ENCODE assay signal across 8 mouse cellular contexts in the genomic region with DNA sequence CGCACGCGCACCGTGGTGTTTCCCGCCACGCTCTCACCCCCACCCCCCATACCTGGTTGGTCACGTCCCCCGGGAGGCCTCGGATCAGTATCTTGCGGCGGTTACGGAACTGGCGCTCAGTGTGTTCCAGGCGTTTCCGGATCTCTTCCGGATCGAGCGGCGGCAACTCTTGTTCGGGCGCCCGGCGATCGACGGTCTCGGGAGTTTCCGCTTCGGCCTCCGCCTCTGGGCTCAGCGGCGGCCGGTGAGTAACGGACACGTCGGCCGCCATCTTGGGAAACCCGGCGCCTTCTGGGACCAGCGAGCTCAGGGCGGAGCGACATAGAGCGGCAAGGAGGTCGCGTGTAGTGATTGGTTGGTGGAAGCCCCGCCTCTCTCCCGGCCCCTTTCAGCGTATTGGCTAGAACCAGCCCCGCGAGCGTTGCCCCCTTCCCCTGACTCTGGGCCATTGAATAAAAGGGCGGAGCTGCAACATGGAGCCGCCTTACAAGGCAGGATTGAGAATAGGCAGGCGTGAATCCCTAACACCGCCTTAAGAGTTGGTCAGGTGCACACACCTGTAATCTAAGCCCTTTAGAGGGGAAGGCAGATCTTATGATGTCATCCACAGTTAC. TPM values are rescaled to one million over a fixed set of nuclear protein-coding genes. Genes with fewer than 3 reads are reported as not detected.
DNase-seq lines count a peak whose midpoint lies in the region; ATAC-seq and TF ChIP-seq lines count a peak whose summit lies in the region.

Gene Gm38431 (minus strand): TSS at position 291 of the 614 bp plus-strand sequence.
Gene Raver1 (minus strand): TSS at position 302 of the 614 bp plus-strand sequence.

- H3K4me2 ChIP-seq in forebrain, postnatal 0 days (ENCODE audit: low read depth): peak within 1 kb of the TSS; percentile 72
- peak within 1 kb of the TSS; percentile 85 for H3K4me2 ChIP-seq in lung, embryonic 15.5 days

- peak within 1 kb of the TSS; percentile 86 for H3K9ac ChIP-seq in MEL (ENCODE audit: control insufficient read depth, low read depth, low read length, poor library complexity, severe bottlenecking)
- H3K9ac ChIP-seq in forebrain, postnatal 0 days: peak within 1 kb of the TSS; percentile 77
- H3K9ac ChIP-seq in lung, embryonic 15.5 days: peak within 1 kb of the TSS; percentile 81

- TF ChIP-seq POLR2A in MEL (IDR thresholded peaks at IDR 0.05; ENCODE audit: control insufficient read depth in 1 of 2, insufficient read depth in 1 of 2, low read depth in 1 of 2, low read length in 2 of 2, poor library complexity in 1 of 2): peak in 1 of 2 experiments; percentile 99; a peak in 2 of 4 replicates
- TF ChIP-seq POLR2A in cerebellum, adult 2 months (IDR thresholded peaks at IDR 0.05; ENCODE audit: borderline replicate concordance, insufficient read depth, low read length): peak; percentile 64

- H3K79me2 ChIP-seq in MEL (ENCODE audit: control insufficient read depth, insufficient read depth, low read length, poor library complexity): peaks cover 52% of the 10 kb centered on the region

- WGBS in cerebellum, adult 2 months: under 1% methylated on average over 54 of the region's 54 CpGs
- 6% methylated on average over 54 of the region's 54 CpGs for WGBS in forebrain, postnatal 0 days
- under 1% methylated on average over 54 of the region's 54 CpGs for WGBS in lung, embryonic 15.5 days

- H3K27me3 ChIP-seq in MEL (ENCODE audit: control insufficient read depth in 1 of 2, insufficient read depth in 2 of 2, low read length in 2 of 2): no peaks in the 10 kb centered on the region
- no peaks in the 10 kb centered on the region for H3K27me3 ChIP-seq in cerebellum, adult 2 months (ENCODE audit: control insufficient read depth, insufficient read depth, low read length)
- no peaks in the 10 kb centered on the region for H3K27me3 ChIP-seq in forebrain, postnatal 0 days (ENCODE audit: insufficient read depth, low read length)
- H3K27me3 ChIP-seq in lung, embryonic 15.5 days: no peaks in the 10 kb centered on the region

- peak within 1 kb of the TSS; percentile 93 for H3K27ac ChIP-seq in MEL (ENCODE audit: control insufficient read depth, low read depth, low read length)
- H3K27ac ChIP-seq in cerebellum, adult 2 months (ENCODE audit: insufficient read depth, low read length): no peak within 1 kb of the TSS
- peak within 1 kb of the TSS; percentile 89 for H3K27ac ChIP-seq in forebrain, postnatal 0 days (ENCODE audit: low read depth, low read length)
- peak within 1 kb of the TSS; percentile 91 for H3K27ac ChIP-seq in lung, embryonic 15.5 days

- TF ChIP-seq CTCF in MEL (IDR thresholded peaks at IDR 0.05 in 2 of 3, conservative IDR thresholded peaks at IDR 0.05 in 1 of 3; ENCODE audit: control insufficient read depth in 1 of 3, insufficient read depth in 1 of 3, low read depth in 2 of 3, low read length in 3 of 3, poor library complexity in 1 of 3, severe bottlenecking in 1 of 3): no peak
- TF ChIP-seq CTCF in cerebellum, adult 2 months (IDR thresholded peaks at IDR 0.05; ENCODE audit: borderline replicate concordance, insufficient read depth, low read depth, low read length): no peak
- no peak for TF ChIP-seq CTCF in forebrain, postnatal 0 days (IDR thresholded peaks at IDR 0.05; ENCODE audit: low read depth)

- H3K9me3 ChIP-seq in MEL (replicated peaks; ENCODE audit: insufficient read depth, low read length): no peaks in the 10 kb centered on the region
- no peaks in the 10 kb centered on the region for H3K9me3 ChIP-seq in forebrain, postnatal 0 days (ENCODE audit: low read length)
- H3K9me3 ChIP-seq in lung, embryonic 15.5 days: no peaks in the 10 kb centered on the region

- ATAC-seq in forebrain, postnatal 0 days: peak; percentile 100
- ATAC-seq in lung, embryonic 15.5 days (ENCODE audit: borderline replicate concordance, extremely low read depth, low FRiP score, low TSS enrichment): peak; percentile 100

- no peak for TF ChIP-seq RAD21 in MEL (IDR thresholded peaks at IDR 0.05; ENCODE audit: low read depth, low read length)

- peaks cover 25 to 28% of the 10 kb centered on the region in 2 experiments for H3K36me3 ChIP-seq in MEL (ENCODE audit: control insufficient read depth in 1 of 2, insufficient read depth in 2 of 2, low read length in 2 of 2)
- H3K36me3 ChIP-seq in forebrain, postnatal 0 days (ENCODE audit: insufficient read depth): peaks cover 30% of the 10 kb centered on the region
- H3K36me3 ChIP-seq in lung, embryonic 15.5 days: peaks cover 36% of the 10 kb centered on the region

- TF ChIP-seq EP300 in MEL (IDR thresholded peaks at IDR 0.05; ENCODE audit: low read depth in 1 of 2, low read length in 2 of 2): no peak

- peaks cover 11 to 22% of the 10 kb centered on the region in 2 experiments for H3K4me1 ChIP-seq in MEL (ENCODE audit: control insufficient read depth in 1 of 2, insufficient read depth in 2 of 2, low read length in 2 of 2)
- peaks cover 9% of the 10 kb centered on the region for H3K4me1 ChIP-seq in cerebellum, adult 2 months (ENCODE audit: control insufficient read depth, insufficient read depth, low read length)
- H3K4me1 ChIP-seq in forebrain, postnatal 0 days (ENCODE audit: insufficient read depth): peaks cover 7% of the 10 kb centered on the region
- peaks cover 23% of the 10 kb centered on the region for H3K4me1 ChIP-seq in lung, embryonic 15.5 days

- DNase-seq in MEL (ENCODE audit: low read depth, low spot score): peak; percentile 100
- peak; percentile 97 to 99 for DNase-seq in cerebellum, adult 2 months
- DNase-seq in forebrain, postnatal 0 days: peak; percentile 98
- peak; percentile 98 for DNase-seq in heart, postnatal 4 days
- DNase-seq in layer of hippocampus, adult 8-10 months (ENCODE audit: low spot score in 2 of 2): peak; percentile 97
- DNase-seq in ovary, adult 18-20 months (ENCODE audit: low spot score): peak; percentile 98
- DNase-seq in thymus, postnatal 0 days (ENCODE audit: low spot score): peak; percentile 97

- H3K4me3 ChIP-seq in MEL (ENCODE audit: control insufficient read depth in 1 of 2, insufficient read depth in 1 of 2, low read depth in 2 of 2, low read length in 2 of 2): peak within 1 kb of the TSS; percentile 64 to 72
- H3K4me3 ChIP-seq in cerebellum, adult 2 months (replicated peaks; ENCODE audit: insufficient read depth, low read depth, low read length): peak within 1 kb of the TSS; percentile 93
- H3K4me3 ChIP-seq in forebrain, postnatal 0 days (ENCODE audit: low read depth, low read length): peak within 1 kb of the TSS; percentile 71
- peak within 1 kb of the TSS; percentile 71 for H3K4me3 ChIP-seq in lung, embryonic 15.5 days

TF ChIP-seq in MEL, 35 proteins besides CTCF, POLR2A, EP300 and RAD21:
- TF ChIP-seq HCFC1 (IDR thresholded peaks at IDR 0.05; ENCODE audit: low read depth, low read length) (no peak), POLR2AphosphoS5 (IDR thresholded peaks at IDR 0.05; ENCODE audit: borderline replicate concordance, low read depth, low read length) (no peak; the same call in 1 of the 2 replicates), USF1 (IDR thresholded peaks at IDR 0.05; ENCODE audit: low read depth, low read length) (no peak), TBP (IDR thresholded peaks at IDR 0.05; ENCODE audit: low read depth, low read length) (peak; percentile 98), MXI1 (IDR thresholded peaks at IDR 0.05; ENCODE audit: low read depth, low read length) (no peak), ZKSCAN1 (IDR thresholded peaks at IDR 0.05; ENCODE audit: low read depth, low read length) (no peak), UBTF (IDR thresholded peaks at IDR 0.05; ENCODE audit: borderline replicate concordance, insufficient read depth, low read depth, low read length) (peak; percentile 84; the same call in 1 of the 2 replicates)

RNA-seq across cellular contexts. Expression of gene Gm38431, which starts in this region (rescaled TPM):
- 42.1 and 47.8 TPM in 2 replicates for total RNA-seq in MEL (2012; rRNA removed)
- 100 to 1,000 TPM in 1 of 2 experiments, 10 to 100 TPM in 1; 38.9 to 191 TPM for polyA plus RNA-seq in MEL (2012; ENCODE audit: insufficient read depth in 1 of 2, insufficient read length in 2 of 2, low read depth in 1 of 2, low replicate concordance in 2 of 2, missing spikeins in 1 of 2)
- 2.6 and 4.1 TPM in 2 replicates for polyA plus RNA-seq in cerebellum, adult 2 months (2012; rRNA removed)
- total RNA-seq in forebrain, postnatal 0 days (2014; rRNA removed): 0.43 and 3.4 TPM in 2 replicates
- polyA plus RNA-seq in forebrain, postnatal 0 days (2015; fragmentation: Nextera tagmentation; extraction: Ambion mirVana): 0.34 and 0.44 TPM in 2 replicates
- total RNA-seq in heart, postnatal 4 days (2021): 1 to 10 TPM in 1 of 2 experiments, under 1 TPM in 1; 0.64 to 2.2 TPM
- 1 to 10 TPM; 2.7 to 5.4 (median 4.0) TPM for total RNA-seq in layer of hippocampus, adult 8-10 months (2022)
- polyA plus RNA-seq in lung, embryonic 15.5 days (2015; fragmentation: Nextera tagmentation; extraction: Ambion mirVana): 2.4 and 2.5 TPM in 2 replicates
- polyA plus RNA-seq in thymus, postnatal 0 days (2015; fragmentation: Nextera tagmentation; extraction: Ambion mirVana): 1.2 and 1.6 TPM in 2 replicates

RNA-seq across cellular contexts. Expression of gene Raver1, which starts in this region (rescaled TPM):
- total RNA-seq in MEL (2012; rRNA removed): 50.0 and 60.1 TPM in 2 replicates
- 100 to 1,000 TPM in 1 of 2 experiments, not detected in 1; 291 TPM for polyA plus RNA-seq in MEL (2012; ENCODE audit: insufficient read depth in 1 of 2, insufficient read length in 2 of 2, low read depth in 1 of 2, low replicate concordance in 2 of 2, missing spikeins in 1 of 2)
- polyA plus RNA-seq in cerebellum, adult 2 months (2012; rRNA removed): 29.9 and 31.4 TPM in 2 replicates
- 24.5 and 40.3 TPM in 2 replicates for total RNA-seq in forebrain, postnatal 0 days (2014; rRNA removed)
- 23.2 and 24.3 TPM in 2 replicates for polyA plus RNA-seq in forebrain, postnatal 0 days (2015; fragmentation: Nextera tagmentation; extraction: Ambion mirVana)
- total RNA-seq in heart, postnatal 4 days (2021): 10 to 100 TPM; 44.4 to 48.9 TPM
- 10 to 100 TPM; 26.7 to 35.4 (median 31.6) TPM for total RNA-seq in layer of hippocampus, adult 8-10 months (2022)
- 62.0 and 65.4 TPM in 2 replicates for polyA plus RNA-seq in lung, embryonic 15.5 days (2015; fragmentation: Nextera tagmentation; extraction: Ambion mirVana)
- 33.2 and 45.9 TPM in 2 replicates for polyA plus RNA-seq in thymus, postnatal 0 days (2015; fragmentation: Nextera tagmentation; extraction: Ambion mirVana)
